Mouse (Mus musculus) heart, postnatal 14 days (tissue): Measurements from ENCODE around the gene Tma16. TPM values are rescaled to one million over a fixed set of nuclear protein-coding genes. Genes with fewer than 3 reads are reported as not detected.
A peak's percentile ranks its signal among the peaks of the same experiment; 100 is the strongest.

Source experiments
- DNase-seq, 2 experiments: peaks; one replicate each; pipeline ENCODE4 v3.0.0; 2021 to 2022
- intact Hi-C: fragments of 180-260 bp; cut with DNase I; formaldehyde crosslinking; loops from one replicate; pipeline ENCODE4 v1.15.1; 2025
- long read RNA-seq, 2 experiments: library from polyadenylated mRNA; stranded (forward); transcript quantifications; one replicate each; pipeline ENCODE4 v2.0.0; 2021
- total RNA-seq, 2 experiments: library from RNA; stranded (reverse); gene quantifications; 2 replicates each; pipeline ENCODE4 v1.2.3; 2021

The Tma16 gene
- total RNA-seq = 1 to 10 TPM; 3.8 to 4.0 TPM
- long read RNA-seq, experiment 1, full-length matches to known transcripts = 9 of 10 reads
- long read RNA-seq, experiment 1, partial matches to known transcripts = 0 of 10 reads
- long read RNA-seq, experiment 1, other reads (novel, unspliced or antisense) = 1 of 10 reads
- long read RNA-seq, experiment 2, full-length matches to known transcripts = 3 of 5 reads
- long read RNA-seq, experiment 2, partial matches to known transcripts = 0 of 5 reads
- long read RNA-seq, experiment 2, other reads (novel, unspliced or antisense) = 2 of 5 reads

GRCm38 (mm10) chr8:66486084-66486763 is at the start of gene Tma16:
TSS of gene Tma16 (minus strand) at chr8:66486530.
- intact Hi-C loops = no loop called here
- DNase-seq = peak; percentile 74 to 84

- intact Hi-C loops = no loop called here
- no peak for DNase-seq
Measured at GRCm38 (mm10) chr8:66520576-66520975, 34.2 kb upstream of the Tma16 start.

GRCm38 (mm10) chr8:66519149-66519548 is 32.8 kb upstream of the Tma16 start:
- no peak for DNase-seq
- intact Hi-C loops = no loop called here

- intact Hi-C loops = no loop called here
- DNase-seq = no peak
Measured at GRCm38 (mm10) chr8:66511537-66511936, 25.2 kb upstream of the Tma16 start, which contains the start of gene Tktl2. TSS of gene Tktl2 (plus strand) at chr8:66511756.

GRCm38 (mm10) chr8:66503381-66503780 is 17.1 kb upstream of the Tma16 start:
- intact Hi-C loops = no loop called here
- DNase-seq = no peak

- intact Hi-C loops = loop anchor here (1.0 to 5.0 kb wide), 2 partner anchors 49 to 910 kb away; no protein-coding TSS in a partner anchor
- peak in 1 of 2 experiments; percentile 19 for DNase-seq
Measured at GRCm38 (mm10) chr8:66496998-66497577, 10.8 kb upstream of the Tma16 start.

GRCm38 (mm10) chr8:66495726-66496125 is 9.4 kb upstream of the Tma16 start:
- intact Hi-C loops = loop anchor here (5.0 kb wide), 1 partner anchor 912 kb away; no protein-coding TSS in a partner anchor
- peak; percentile 73 to 82 for DNase-seq

GRCm38 (mm10) chr8:66494496-66494895 is 8.2 kb upstream of the Tma16 start:
- intact Hi-C loops = no loop called here
- DNase-seq = peak; percentile 2 to 8

- no peak for DNase-seq
- intact Hi-C loops = no loop called here
Measured at GRCm38 (mm10) chr8:66490624-66491023, 4.3 kb upstream of the Tma16 start.

- intact Hi-C loops = no loop called here
- no peak for DNase-seq
Measured at GRCm38 (mm10) chr8:66488556-66488955, 2.2 kb upstream of the Tma16 start.

- no peak for DNase-seq
- intact Hi-C loops = no loop called here
Measured at GRCm38 (mm10) chr8:66476880-66477279, 9.4 kb downstream of the Tma16 start.

GRCm38 (mm10) chr8:66469821-66470220 is 16.5 kb downstream of the Tma16 start:
- no peak for DNase-seq
- intact Hi-C loops = no loop called here

- DNase-seq = no peak
- intact Hi-C loops = no loop called here
Measured at GRCm38 (mm10) chr8:66457057-66457456, 29.3 kb downstream of the Tma16 start.

- intact Hi-C loops = no loop called here
- DNase-seq = peak; percentile 15 to 49
Measured at GRCm38 (mm10) chr8:66450691-66451090, 35.6 kb downstream of the Tma16 start.

GRCm38 (mm10) chr8:66445351-66445750 is 41.0 kb downstream of the Tma16 start:
- intact Hi-C loops = no loop called here
- no peak for DNase-seq

GRCm38 (mm10) chr8:66444141-66444540 is 42.2 kb downstream of the Tma16 start:
- intact Hi-C loops = no loop called here
- no peak for DNase-seq

- intact Hi-C loops = no loop called here
- DNase-seq = peak in 1 of 2 experiments; percentile 14
Measured at GRCm38 (mm10) chr8:66442778-66443177, 43.6 kb downstream of the Tma16 start.

GRCm38 (mm10) chr8:66441123-66441522 is 45.2 kb downstream of the Tma16 start:
- intact Hi-C loops = loop anchor here (2.0 kb wide), 1 partner anchor 118 kb away; no protein-coding TSS in a partner anchor
- DNase-seq = no peak

- intact Hi-C loops = no loop called here
- peak; percentile 12 to 13 for DNase-seq
Measured at GRCm38 (mm10) chr8:66438468-66438867, 47.9 kb downstream of the Tma16 start.

GRCm38 (mm10) chr8:66437929-66438328 is 48.4 kb downstream of the Tma16 start:
- DNase-seq = no peak
- intact Hi-C loops = no loop called here

- no peak for DNase-seq
- intact Hi-C loops = no loop called here
Measured at GRCm38 (mm10) chr8:66436804-66437203, 49.5 kb downstream of the Tma16 start.
